19 mouse cellular contexts compared by ENCODE assay signal in genomic region chr9:89601891-89602290, GRCm38 (mm10). TPM values are rescaled to one million over a fixed set of nuclear protein-coding genes. Genes with fewer than 3 reads are reported as not detected.
A peak's percentile ranks its signal among the peaks of the same experiment; 100 is the strongest.
DNase-seq lines count a peak whose midpoint lies in the region; ATAC-seq and TF ChIP-seq lines count a peak whose summit lies in the region.
"Had no signal": no experiment of that assay in that cellular context is flagged by ENCODE, and none has a peak within 500 bp of the region (broad histone marks: within the 10 kb centered on the region; RNA-seq: fewer than 3 reads in every experiment).

No protein-coding gene starts in this region.

- peak overlapping the region; percentile 20 for H3K4me3 ChIP-seq in testis, adult 2 months (ENCODE audit: control insufficient read depth, low read depth, low read length)
- H3K4me3 ChIP-seq in midbrain, embryonic 16.5 days (ENCODE audit: low read depth, low read length), result no peak overlapping the region
- H3K4me3 ChIP-seq: embryonic facial prominence, embryonic 13.5 days; forebrain, embryonic 12.5 days; heart, embryonic 12.5 days; hindbrain, embryonic 10.5 days had no signal

- no peak for TF ChIP-seq POLR2A in testis, adult 2 months (IDR thresholded peaks at IDR 0.05; ENCODE audit: control insufficient read depth, low read depth, low read length)

- WGBS in midbrain, embryonic 16.5 days, result 94% methylated on average over 9 of the region's 9 CpGs

- H3K36me3 ChIP-seq in testis, adult 2 months (ENCODE audit: control insufficient read depth, insufficient read depth, low read length), result no peaks in the 10 kb centered on the region
- H3K36me3 ChIP-seq in midbrain, embryonic 16.5 days (ENCODE audit: control insufficient read depth, insufficient read depth, low read length), result no peaks in the 10 kb centered on the region
- H3K36me3 ChIP-seq: embryonic facial prominence, embryonic 13.5 days; forebrain, embryonic 12.5 days; heart, embryonic 12.5 days; hindbrain, embryonic 10.5 days had no signal

- H3K9ac ChIP-seq in midbrain, embryonic 16.5 days (ENCODE audit: low read depth, low read length), result no peak overlapping the region
- H3K9ac ChIP-seq: embryonic facial prominence, embryonic 13.5 days; forebrain, embryonic 12.5 days; heart, embryonic 12.5 days; hindbrain, embryonic 14.5 days had no signal

- H3K4me2 ChIP-seq in midbrain, embryonic 16.5 days (ENCODE audit: low read length), result no peak overlapping the region
- H3K4me2 ChIP-seq: embryonic facial prominence, embryonic 13.5 days; forebrain, embryonic 12.5 days; heart, embryonic 12.5 days; hindbrain, embryonic 14.5 days had no signal

- no peak for ATAC-seq in midbrain, embryonic 16.5 days
- ATAC-seq: forebrain, embryonic 16.5 days had no signal

- no peak for TF ChIP-seq CTCF in testis, adult 2 months (IDR thresholded peaks at IDR 0.05; ENCODE audit: control insufficient read depth, insufficient read depth, insufficient replicate concordance, low read depth, low read length)

- H3K4me1 ChIP-seq in testis, adult 2 months (ENCODE audit: control insufficient read depth, insufficient read depth, low read length), result no peaks in the 10 kb centered on the region; the same call in 1 of the 2 replicates
- H3K4me1 ChIP-seq in midbrain, embryonic 16.5 days (ENCODE audit: control insufficient read depth, insufficient read depth, low read length), result no peaks in the 10 kb centered on the region
- H3K4me1 ChIP-seq: embryonic facial prominence, embryonic 13.5 days; forebrain, embryonic 12.5 days; heart, embryonic 12.5 days; hindbrain, embryonic 10.5 days had no signal

- no peak for DNase-seq in testis, postnatal 14 days (ENCODE audit: low spot score)
- peak; percentile 53 to 54 for DNase-seq in cerebellum, adult 18-20 months
- peak; percentile 70 for DNase-seq in cerebellum, adult 9-11 months
- no peak for DNase-seq in layer of hippocampus, adult 9-10 months (ENCODE audit: low spot score)
- no peak for DNase-seq in gastrocnemius, adult 18-20 months (ENCODE audit: low spot score)
- DNase-seq: adrenal gland, adult 8-10 months; adrenal gland, postnatal 36 days; embryo, embryonic 11 days; gastrocnemius, postnatal 14 days; kidney, adult 11 months had no signal

- no peaks in the 10 kb centered on the region for H3K9me3 ChIP-seq in midbrain, embryonic 16.5 days (replicated peaks; ENCODE audit: control insufficient read depth, low read length, poor library complexity, severe bottlenecking)
- H3K9me3 ChIP-seq: embryonic facial prominence, embryonic 13.5 days; forebrain, embryonic 12.5 days; heart, embryonic 12.5 days; hindbrain, embryonic 10.5 days had no signal

- no peak overlapping the region for H3K27ac ChIP-seq in testis, adult 2 months (ENCODE audit: control insufficient read depth, insufficient read depth, low read depth, low read length)
- H3K27ac ChIP-seq in midbrain, embryonic 16.5 days (ENCODE audit: low read length), result no peak overlapping the region
- H3K27ac ChIP-seq: embryonic facial prominence, embryonic 13.5 days; forebrain, embryonic 12.5 days; hindbrain, embryonic 10.5 days; hindbrain, embryonic 14.5 days had no signal

- H3K27me3 ChIP-seq in testis, adult 2 months (ENCODE audit: control insufficient read depth, insufficient read depth, low read length), result no peaks in the 10 kb centered on the region
- H3K27me3 ChIP-seq in midbrain, embryonic 16.5 days (ENCODE audit: control insufficient read depth, insufficient read depth, low read depth, low read length), result no peaks in the 10 kb centered on the region
- H3K27me3 ChIP-seq: embryonic facial prominence, embryonic 13.5 days; forebrain, embryonic 12.5 days; heart, embryonic 12.5 days had no signal

RNA-seq across cellular contexts. Expression of gene Minar1, which starts 21.0 kb away (rescaled TPM):
- not detected in 2 replicates for polyA plus RNA-seq in testis, adult 2 months (2012; rRNA removed)
- 2.3 TPM in 2 replicates for polyA plus RNA-seq in midbrain, embryonic 16.5 days (2015; fragmentation: Nextera tagmentation; extraction: Ambion mirVana)
- total RNA-seq in gastrocnemius, adult 18-20 months (2021), result not detected
- total RNA-seq: common myeloid progenitor, adult 5-6 weeks had no signal

Comparison
In these comparisons a context has a peak if more than half of its experiments do, and no peak if none do; other contexts are left out.
1. DNase-seq: peak in cerebellum, adult 18-20 months (2 of 2) and cerebellum, adult 9-11 months (single experiment); none in testis, postnatal 14 days (single experiment), layer of hippocampus, adult 9-10 months (single experiment) and gastrocnemius, adult 18-20 months (single experiment).